18 mouse cellular contexts compared by ENCODE assay signal in genomic region chr11:17871920-17872319, GRCm38 (mm10).
DNase-seq lines count a peak whose midpoint lies in the region; ATAC-seq lines count a peak whose summit lies in the region.
"Had no signal": no experiment of that assay in that cellular context is flagged by ENCODE, and none has a peak within 500 bp of the region (broad histone marks: within the 10 kb centered on the region; RNA-seq: fewer than 3 reads in every experiment).

No protein-coding gene starts in this region.

- no peaks in the 10 kb centered on the region for H3K27me3 ChIP-seq in kidney, embryonic 14.5 days (ENCODE audit: control insufficient read depth, insufficient read depth, low read length)
- H3K27me3 ChIP-seq in kidney, embryonic 16.5 days (ENCODE audit: insufficient read depth, low read length) = no peaks in the 10 kb centered on the region
- H3K27me3 ChIP-seq in neural tube, embryonic 14.5 days (ENCODE audit: control insufficient read depth, insufficient read depth, low read length) = no peaks in the 10 kb centered on the region
- H3K27me3 ChIP-seq: forebrain, embryonic 13.5 days; heart, embryonic 13.5 days; hindbrain, embryonic 13.5 days had no signal

- no peak overlapping the region for H3K4me2 ChIP-seq in kidney, embryonic 14.5 days (replicated peaks; ENCODE audit: low read depth, low read length)
- no peak overlapping the region for H3K4me2 ChIP-seq in kidney, embryonic 16.5 days (replicated peaks; ENCODE audit: low read depth, low read length)
- H3K4me2 ChIP-seq in neural tube, embryonic 14.5 days (ENCODE audit: low read depth, low read length) = no peak overlapping the region
- H3K4me2 ChIP-seq: forebrain, embryonic 13.5 days; heart, embryonic 13.5 days; hindbrain, embryonic 13.5 days had no signal

- no peak overlapping the region for H3K4me3 ChIP-seq in kidney, embryonic 14.5 days (ENCODE audit: low read length)
- no peak overlapping the region for H3K4me3 ChIP-seq in kidney, embryonic 16.5 days (ENCODE audit: low read length)
- H3K4me3 ChIP-seq in neural tube, embryonic 14.5 days (ENCODE audit: low read depth, low read length) = no peak overlapping the region
- H3K4me3 ChIP-seq: embryonic facial prominence, embryonic 10.5 days; forebrain, embryonic 13.5 days; heart, embryonic 13.5 days; hindbrain, embryonic 13.5 days had no signal

- DNase-seq in cerebellum, postnatal 14 days = peak; percentile 36 to 49
- no peak for DNase-seq in cerebellum, postnatal 36 days
- DNase-seq in neural tube, embryonic 10.5 days (ENCODE audit: extremely low spot score, low spot score) = no peak
- DNase-seq in layer of hippocampus, postnatal 25 days (ENCODE audit: extremely low spot score in 1 of 2, low spot score in 1 of 2) = no peak
- DNase-seq: adrenal gland, postnatal 14 days; cerebellum, adult 8-10 months; gastrocnemius, postnatal 36 days; heart, adult 11 months; heart, postnatal 36 days had no signal

- no peaks in the 10 kb centered on the region for H3K4me1 ChIP-seq in kidney, embryonic 14.5 days (ENCODE audit: control insufficient read depth, insufficient read depth, low read length)
- H3K4me1 ChIP-seq in kidney, embryonic 16.5 days (ENCODE audit: insufficient read depth, low read length) = no peaks in the 10 kb centered on the region
- H3K4me1 ChIP-seq in neural tube, embryonic 14.5 days (ENCODE audit: control insufficient read depth, insufficient read depth, low read length) = no peaks in the 10 kb centered on the region
- H3K4me1 ChIP-seq: embryonic facial prominence, embryonic 10.5 days; forebrain, embryonic 13.5 days; heart, embryonic 13.5 days; hindbrain, embryonic 13.5 days had no signal

- no peaks in the 10 kb centered on the region for H3K36me3 ChIP-seq in kidney, embryonic 14.5 days (ENCODE audit: control insufficient read depth, insufficient read depth, low read length)
- H3K36me3 ChIP-seq in kidney, embryonic 16.5 days (ENCODE audit: insufficient read depth, low read length) = no peaks in the 10 kb centered on the region
- H3K36me3 ChIP-seq in neural tube, embryonic 14.5 days (ENCODE audit: control insufficient read depth, insufficient read depth, low read length) = no peaks in the 10 kb centered on the region
- H3K36me3 ChIP-seq: embryonic facial prominence, embryonic 10.5 days; heart, embryonic 13.5 days; hindbrain, embryonic 13.5 days had no signal

- ATAC-seq in kidney, embryonic 14.5 days (ENCODE audit: low FRiP score, low TSS enrichment) = peak; percentile 68; the same call in 1 of the 2 replicates
- ATAC-seq in kidney, embryonic 16.5 days (ENCODE audit: low FRiP score, low TSS enrichment) = no peak
- peak; percentile 51; the same call in 1 of the 2 replicates for ATAC-seq in neural tube, embryonic 14.5 days (ENCODE audit: low read depth)
- ATAC-seq: activated CD4-positive, CD25-positive, alpha-beta regulatory T cell, adult 4 months; forebrain, embryonic 13.5 days; Patski had no signal

- no peaks in the 10 kb centered on the region for H3K9me3 ChIP-seq in kidney, embryonic 14.5 days (ENCODE audit: control insufficient read depth, low read length)
- no peaks in the 10 kb centered on the region for H3K9me3 ChIP-seq in kidney, embryonic 16.5 days (ENCODE audit: low read length)
- no peaks in the 10 kb centered on the region for H3K9me3 ChIP-seq in neural tube, embryonic 14.5 days (ENCODE audit: control insufficient read depth, low read length)
- H3K9me3 ChIP-seq: embryonic facial prominence, embryonic 10.5 days; forebrain, embryonic 13.5 days; heart, embryonic 13.5 days; hindbrain, embryonic 13.5 days had no signal

- 33% methylated on average over 7 of the region's 7 CpGs for WGBS in kidney, embryonic 14.5 days
- WGBS in kidney, embryonic 16.5 days = 31% methylated on average over 7 of the region's 7 CpGs
- WGBS in neural tube, embryonic 14.5 days = 46% methylated on average over 7 of the region's 7 CpGs

- H3K9ac ChIP-seq in kidney, embryonic 14.5 days (ENCODE audit: low read depth, low read length) = no peak overlapping the region
- no peak overlapping the region for H3K9ac ChIP-seq in kidney, embryonic 16.5 days (replicated peaks; ENCODE audit: low read length)
- H3K9ac ChIP-seq in neural tube, embryonic 14.5 days (replicated peaks; ENCODE audit: low read depth, low read length) = no peak overlapping the region
- H3K9ac ChIP-seq: forebrain, embryonic 13.5 days; heart, embryonic 13.5 days; hindbrain, embryonic 13.5 days had no signal

- no peak overlapping the region for H3K27ac ChIP-seq in kidney, embryonic 14.5 days (ENCODE audit: low read depth, low read length)
- no peak overlapping the region for H3K27ac ChIP-seq in kidney, embryonic 16.5 days (ENCODE audit: low read length)
- H3K27ac ChIP-seq in neural tube, embryonic 14.5 days (ENCODE audit: low read depth, low read length) = no peak overlapping the region
- H3K27ac ChIP-seq: embryonic facial prominence, embryonic 10.5 days; forebrain, embryonic 13.5 days; heart, embryonic 13.5 days; hindbrain, embryonic 13.5 days had no signal

Comparison
In these comparisons a context has a peak if more than half of its experiments do, and no peak if none do; other contexts are left out.
1. DNase-seq: peak in cerebellum, postnatal 14 days (2 of 2); none in cerebellum, postnatal 36 days (0 of 2), neural tube, embryonic 10.5 days (single experiment) and layer of hippocampus, postnatal 25 days (0 of 2).